Mouse (Mus musculus): Measurements from ENCODE around the gene Mroh2a. TPM values are rescaled to one million over a fixed set of nuclear protein-coding genes. Genes with fewer than 3 reads are reported as not detected.
A peak's percentile ranks its signal among the peaks of the same experiment; 100 is the strongest.

Gene Mroh2a
- polyA plus RNA-seq, 1 experiment from 2014 or later: 0.82 TPM

DNA sequence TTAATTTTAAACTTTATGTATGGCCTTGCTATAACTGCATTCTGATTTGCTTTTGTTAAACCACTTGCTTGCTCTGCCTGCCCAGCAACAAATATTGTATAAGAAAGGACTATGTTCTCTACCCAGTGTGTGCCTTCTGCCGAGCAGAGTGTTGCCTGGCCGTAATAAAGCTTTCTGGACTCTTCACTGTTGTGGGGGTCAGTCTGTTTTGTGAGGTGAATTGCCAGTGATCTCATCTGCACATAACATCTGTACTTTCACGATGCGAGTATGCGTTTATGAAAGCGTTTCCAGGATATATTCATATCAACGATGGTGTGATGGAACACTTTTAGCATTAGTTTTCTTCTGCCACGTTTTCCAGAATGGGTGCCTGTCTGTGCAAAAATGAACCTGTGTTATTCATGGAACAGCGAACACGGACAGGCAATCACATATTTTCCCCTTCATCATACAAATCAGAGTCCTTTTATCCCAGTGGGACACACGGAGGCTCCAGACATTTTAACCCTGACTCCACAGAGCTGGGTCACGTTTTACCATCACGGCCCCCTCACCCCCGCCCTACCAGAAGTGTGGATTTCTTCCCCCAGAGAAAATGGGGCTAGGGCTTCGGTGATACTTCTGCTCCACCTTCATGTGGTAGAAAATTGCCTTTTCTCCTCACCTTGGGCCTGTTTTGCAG lies 53.4 kb downstream of the Mroh2a start:
- H3K27me3 ChIP-seq (ENCODE audit: insufficient read depth, poor library complexity, severe bottlenecking): no peaks in the 10 kb centered on the region
- peaks cover 6% of the 10 kb centered on the region for H3K36me3 ChIP-seq
- no peak overlapping the region for H3K4me3 ChIP-seq
- WGBS: 72% methylated on average over 15 of the region's 15 CpGs
- no peak overlapping the region for H3K27ac ChIP-seq
- no peak for DNase-seq (ENCODE audit: low spot score)
- H3K9me3 ChIP-seq: peaks cover 34% of the 10 kb centered on the region
- H3K4me1 ChIP-seq: peaks cover 13% of the 10 kb centered on the region

DNA sequence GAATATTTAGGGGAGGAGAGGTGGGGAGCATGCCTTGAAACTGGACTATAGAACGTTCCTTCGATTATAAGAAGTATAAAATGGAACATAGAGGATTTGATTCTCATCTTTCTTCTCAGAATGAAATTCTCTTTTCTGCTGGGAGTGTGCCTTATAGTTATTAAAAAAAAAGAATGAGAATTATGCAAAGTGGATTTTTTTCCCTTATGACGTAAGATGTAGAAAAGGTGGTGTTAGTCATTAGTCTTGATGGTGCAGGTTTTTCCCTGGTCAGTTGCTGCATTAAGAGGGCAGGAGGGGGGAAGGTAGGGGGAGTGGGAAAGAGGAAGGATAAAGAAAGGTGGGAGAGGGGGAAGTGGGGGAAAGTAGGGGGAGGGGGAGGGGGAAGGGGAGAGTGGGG lies 55.5 kb downstream of the Mroh2a start:
- 56% methylated on average over 3 of the region's 3 CpGs for WGBS
- peaks cover 51% of the 10 kb centered on the region for H3K9me3 ChIP-seq
- H3K4me3 ChIP-seq: no peak overlapping the region
- no peaks in the 10 kb centered on the region for H3K27me3 ChIP-seq (ENCODE audit: insufficient read depth, poor library complexity, severe bottlenecking)
- no peaks in the 10 kb centered on the region for H3K36me3 ChIP-seq
- no peaks in the 10 kb centered on the region for H3K4me1 ChIP-seq
- DNase-seq (ENCODE audit: low spot score): no peak
- H3K27ac ChIP-seq: no peak overlapping the region

DNA sequence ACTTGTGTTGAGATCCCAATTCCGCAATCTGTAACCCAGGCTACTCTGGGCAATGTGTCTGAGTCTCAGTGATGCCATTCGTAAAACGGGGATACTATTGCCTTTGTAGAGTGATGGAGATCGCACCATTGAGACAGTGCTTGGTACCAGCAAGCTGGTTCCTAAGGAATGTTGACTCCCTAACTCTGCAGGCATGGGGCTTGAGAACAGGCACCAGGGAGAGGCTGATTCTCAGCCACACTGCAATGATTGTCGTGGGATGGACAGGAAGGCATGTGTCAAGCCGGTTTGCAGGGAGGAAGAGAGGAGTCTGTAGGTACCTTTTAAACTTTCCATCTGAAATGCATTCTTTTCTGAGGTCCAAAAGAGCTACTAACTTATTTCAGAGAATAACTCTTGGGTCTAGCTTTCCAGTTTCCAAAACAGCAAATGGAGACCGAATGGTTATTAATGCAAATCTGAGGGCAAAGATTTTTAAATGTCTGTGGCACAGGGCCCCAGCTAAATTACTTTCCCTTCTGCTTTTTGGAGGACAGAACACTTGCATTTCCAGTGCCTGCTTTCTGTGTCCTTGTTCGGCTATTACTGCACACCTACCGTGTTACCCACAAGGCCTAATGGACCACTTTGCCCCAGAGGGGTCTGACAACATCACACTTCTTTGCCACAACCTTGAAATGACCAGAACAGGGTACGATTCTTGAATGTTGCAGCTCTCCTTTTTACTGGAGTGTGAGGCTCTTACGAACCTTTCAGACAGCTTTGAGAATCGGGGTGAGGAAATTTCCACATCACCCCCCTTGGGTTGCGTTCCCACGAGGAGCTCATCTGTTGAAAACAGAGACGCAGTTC lies 56.8 kb downstream of the Mroh2a start:
- Histone ChIP-seq H3K4me3 (no peak overlapping the region), H3K27me3 (ENCODE audit: insufficient read depth, poor library complexity, severe bottlenecking) (no peaks in the 10 kb centered on the region), H3K4me1 (no peaks in the 10 kb centered on the region), H3K9me3 (peaks cover 57% of the 10 kb centered on the region), H3K36me3 (no peaks in the 10 kb centered on the region), H3K27ac (no peak overlapping the region)
- DNase-seq (ENCODE audit: low spot score): no peak
- WGBS: 74% methylated on average over 15 of the region's 15 CpGs

DNA sequence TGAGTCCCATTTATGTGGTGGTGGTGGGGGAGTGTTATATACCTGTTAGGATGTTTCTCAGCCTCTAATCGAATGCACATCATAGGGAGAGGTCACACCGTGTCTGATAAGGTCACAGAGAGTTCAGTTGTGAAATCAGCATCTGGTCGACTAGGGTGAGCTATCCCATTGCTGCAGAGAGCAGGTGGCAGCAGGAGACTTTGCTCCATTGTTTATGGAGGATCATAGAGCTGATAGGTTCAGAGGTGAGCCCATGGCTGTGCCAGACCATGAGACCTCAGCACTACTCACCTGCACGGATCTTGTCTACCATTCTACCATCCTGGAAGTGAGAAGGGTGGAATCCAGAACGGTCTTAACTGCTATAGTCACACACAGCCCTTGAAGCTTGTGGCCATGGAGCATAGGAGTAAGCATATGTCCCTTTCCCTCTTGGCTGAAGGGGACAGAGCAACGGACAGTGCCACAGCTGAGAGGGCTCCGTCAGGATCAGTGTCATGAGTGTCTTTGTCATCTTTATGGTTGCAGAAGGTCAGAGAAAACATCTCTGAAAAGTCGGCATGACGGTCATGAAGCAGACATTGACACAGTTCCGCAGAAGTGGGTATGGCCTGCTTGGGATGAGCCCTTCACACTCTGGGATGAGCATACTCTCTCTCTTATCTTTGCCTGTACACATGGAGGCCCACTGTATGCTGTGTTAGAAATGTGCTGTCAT lies 57.6 kb downstream of the Mroh2a start:
- 57% methylated on average over 10 of the region's 10 CpGs for WGBS
- peaks cover 59% of the 10 kb centered on the region for H3K9me3 ChIP-seq
- no peak overlapping the region for H3K4me3 ChIP-seq
- H3K27me3 ChIP-seq (ENCODE audit: insufficient read depth, poor library complexity, severe bottlenecking): no peaks in the 10 kb centered on the region
- H3K4me1 ChIP-seq: no peaks in the 10 kb centered on the region
- DNase-seq (ENCODE audit: low spot score): no peak
- H3K27ac ChIP-seq: no peak overlapping the region
- H3K36me3 ChIP-seq: no peaks in the 10 kb centered on the region

DNA sequence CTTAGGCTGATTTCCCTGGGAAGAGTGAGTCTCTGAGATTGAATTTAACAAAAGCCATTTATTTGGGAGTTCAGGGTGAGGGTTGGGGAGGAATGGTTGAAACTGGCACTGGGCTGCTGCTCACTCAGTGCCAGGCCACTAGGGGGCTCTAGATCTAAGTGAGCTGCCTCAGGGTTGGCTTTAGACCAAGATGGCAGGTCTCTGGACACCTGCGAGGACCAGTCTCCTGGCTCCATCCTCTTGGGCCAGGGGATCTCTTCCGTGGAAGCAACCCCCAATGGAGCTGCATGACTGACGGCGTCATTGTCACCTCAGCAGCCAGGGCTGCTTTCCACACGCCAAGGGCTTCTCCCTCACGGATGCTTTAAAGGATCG lies 58.1 kb downstream of the Mroh2a start:
- 56% methylated on average over 7 of the region's 7 CpGs for WGBS
- Histone ChIP-seq H3K27ac (no peak overlapping the region), H3K9me3 (peaks cover 65% of the 10 kb centered on the region), H3K36me3 (no peaks in the 10 kb centered on the region), H3K27me3 (ENCODE audit: insufficient read depth, poor library complexity, severe bottlenecking) (no peaks in the 10 kb centered on the region), H3K4me3 (no peak overlapping the region), H3K4me1 (no peaks in the 10 kb centered on the region)
- DNase-seq (ENCODE audit: low spot score): peak; percentile 89

DNA sequence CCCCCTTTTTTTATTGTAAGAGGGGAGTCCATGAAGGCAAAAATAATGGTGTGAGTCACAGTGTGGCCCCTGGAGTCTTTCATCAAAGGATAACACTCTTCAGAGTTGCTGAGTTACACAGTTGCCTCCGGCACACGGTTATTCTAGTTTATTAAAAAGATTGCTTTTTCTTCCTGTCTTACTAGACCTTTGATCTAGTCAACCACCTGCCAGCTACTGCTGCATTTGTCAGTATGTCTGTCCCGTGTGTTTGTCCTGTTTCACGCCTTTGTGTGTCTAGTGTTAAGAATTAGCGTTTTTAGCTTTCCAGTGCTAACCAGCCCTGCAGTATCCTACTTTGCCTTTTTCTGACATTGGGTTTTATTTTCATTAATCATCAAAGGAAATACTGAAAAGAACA lies 58.9 kb downstream of the Mroh2a start:
- H3K4me1 ChIP-seq: no peaks in the 10 kb centered on the region
- WGBS: 64% methylated on average over 5 of the region's 5 CpGs
- H3K36me3 ChIP-seq: no peaks in the 10 kb centered on the region
- H3K27me3 ChIP-seq (ENCODE audit: insufficient read depth, poor library complexity, severe bottlenecking): no peaks in the 10 kb centered on the region
- no peak for DNase-seq (ENCODE audit: low spot score)
- H3K27ac ChIP-seq: no peak overlapping the region
- H3K9me3 ChIP-seq: peaks cover 72% of the 10 kb centered on the region
- no peak overlapping the region for H3K4me3 ChIP-seq

DNA sequence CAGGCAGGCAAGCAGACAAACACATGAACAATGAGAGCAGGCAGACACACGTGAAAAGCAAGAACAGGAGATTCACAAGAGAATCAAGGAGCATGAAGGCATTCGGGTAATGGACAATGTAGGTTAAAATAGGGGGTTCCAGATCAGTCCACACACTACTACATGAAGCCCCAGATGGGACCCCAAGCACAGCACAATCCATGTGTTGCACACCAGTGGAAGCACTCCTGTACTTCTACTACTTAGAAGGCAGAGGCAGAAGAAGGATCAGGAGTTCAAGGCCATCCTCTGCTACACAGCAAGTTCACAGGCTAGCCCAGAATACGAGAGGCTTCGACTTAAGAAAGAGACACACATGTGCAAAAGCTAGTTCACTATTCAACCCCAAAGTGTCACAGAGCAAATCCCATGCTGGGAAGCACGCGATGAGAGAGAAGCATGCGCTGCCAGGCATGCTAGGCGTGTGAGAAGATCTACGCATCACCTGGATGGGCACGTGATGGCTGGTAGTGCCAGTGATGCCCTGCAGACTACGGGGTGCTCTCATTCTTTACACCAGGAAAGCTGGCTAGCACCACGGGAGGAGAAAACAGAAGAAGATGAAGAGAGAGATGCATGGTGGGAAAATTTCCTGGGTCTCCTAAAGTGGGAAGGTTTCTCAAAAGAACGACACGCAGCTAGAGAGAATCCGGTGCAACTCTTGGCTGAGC lies 59.5 kb downstream of the Mroh2a start:
- Histone ChIP-seq H3K36me3 (no peaks in the 10 kb centered on the region), H3K4me3 (no peak overlapping the region), H3K9me3 (peaks cover 76% of the 10 kb centered on the region), H3K27ac (no peak overlapping the region), H3K27me3 (ENCODE audit: insufficient read depth, poor library complexity, severe bottlenecking) (no peaks in the 10 kb centered on the region), H3K4me1 (no peaks in the 10 kb centered on the region)
- 78% methylated on average over 15 of the region's 15 CpGs for WGBS
- DNase-seq (ENCODE audit: low spot score): peak; percentile 88

DNA sequence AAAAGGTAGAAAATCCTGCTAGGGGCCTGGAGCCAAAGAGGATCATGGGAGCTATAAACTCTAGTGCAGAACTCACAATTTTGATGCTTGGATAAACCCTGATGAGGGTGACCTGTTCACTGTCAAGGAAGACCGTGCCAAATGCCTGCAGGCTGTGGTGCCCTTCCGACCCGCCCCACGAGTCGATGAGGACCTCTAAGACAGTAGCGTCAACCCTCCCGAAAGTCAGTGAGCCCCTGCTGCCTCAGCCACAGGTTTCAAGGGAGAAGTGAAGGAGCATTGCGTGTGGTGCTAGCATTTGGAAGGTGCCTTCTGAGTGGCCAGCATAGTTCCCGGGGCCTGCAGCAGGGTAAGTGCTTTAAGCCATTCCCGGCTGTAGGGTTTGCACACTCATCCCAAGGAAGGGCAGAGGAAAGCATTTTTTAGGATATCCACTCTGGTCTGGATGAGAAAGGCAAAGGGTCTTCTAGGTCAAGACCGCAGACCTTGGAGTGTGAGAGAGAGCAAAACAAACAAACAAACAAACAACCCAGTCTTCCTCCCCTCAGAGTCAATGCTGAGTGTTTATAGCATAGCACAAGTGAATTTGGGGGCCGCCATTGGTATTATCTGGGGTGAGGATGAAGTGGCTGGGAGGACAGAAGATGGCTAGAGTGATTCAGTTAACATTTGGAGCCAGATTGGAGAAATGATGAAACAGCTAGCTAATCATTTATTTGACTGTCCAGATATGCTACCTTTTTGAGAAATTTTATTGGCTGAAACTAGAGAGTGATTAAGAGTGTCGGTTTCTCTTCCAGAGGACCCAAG lies 60.3 kb downstream of the Mroh2a start:
- DNase-seq (ENCODE audit: low spot score): peak; percentile 88
- peaks cover 80% of the 10 kb centered on the region for H3K9me3 ChIP-seq

DNA sequence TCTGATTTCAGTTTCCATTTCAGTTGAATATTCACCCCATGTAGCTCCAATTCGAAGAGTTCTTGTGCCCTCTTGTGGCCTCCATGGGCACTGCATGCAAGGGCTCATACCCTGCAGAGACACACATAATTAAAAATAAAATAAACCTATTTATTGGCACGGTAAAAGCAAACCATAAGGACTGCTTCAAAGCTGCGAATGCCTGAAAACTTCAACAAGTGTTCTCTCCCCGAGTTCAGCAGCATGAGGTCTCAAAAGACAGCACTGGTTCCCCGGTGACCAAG lies 60.9 kb downstream of the Mroh2a start:
- no peaks in the 10 kb centered on the region for H3K36me3 ChIP-seq
- peaks cover 83% of the 10 kb centered on the region for H3K9me3 ChIP-seq
- H3K4me1 ChIP-seq: no peaks in the 10 kb centered on the region
- DNase-seq (ENCODE audit: low spot score): no peak
- WGBS: 27% methylated on average over 5 of the region's 5 CpGs
- no peaks in the 10 kb centered on the region for H3K27me3 ChIP-seq (ENCODE audit: insufficient read depth, poor library complexity, severe bottlenecking)
- no peak overlapping the region for H3K27ac ChIP-seq
- H3K4me3 ChIP-seq: no peak overlapping the region

More for the DNA sequence above, 60.3 kb downstream of the Mroh2a start:
- Histone ChIP-seq H3K27ac (no peak overlapping the region), H3K4me3 (no peak overlapping the region), H3K4me1 (no peaks in the 10 kb centered on the region), H3K27me3 (ENCODE audit: insufficient read depth, poor library complexity, severe bottlenecking) (no peaks in the 10 kb centered on the region), H3K36me3 (no peaks in the 10 kb centered on the region)
- WGBS: 67% methylated on average over 13 of the region's 13 CpGs

DNA sequence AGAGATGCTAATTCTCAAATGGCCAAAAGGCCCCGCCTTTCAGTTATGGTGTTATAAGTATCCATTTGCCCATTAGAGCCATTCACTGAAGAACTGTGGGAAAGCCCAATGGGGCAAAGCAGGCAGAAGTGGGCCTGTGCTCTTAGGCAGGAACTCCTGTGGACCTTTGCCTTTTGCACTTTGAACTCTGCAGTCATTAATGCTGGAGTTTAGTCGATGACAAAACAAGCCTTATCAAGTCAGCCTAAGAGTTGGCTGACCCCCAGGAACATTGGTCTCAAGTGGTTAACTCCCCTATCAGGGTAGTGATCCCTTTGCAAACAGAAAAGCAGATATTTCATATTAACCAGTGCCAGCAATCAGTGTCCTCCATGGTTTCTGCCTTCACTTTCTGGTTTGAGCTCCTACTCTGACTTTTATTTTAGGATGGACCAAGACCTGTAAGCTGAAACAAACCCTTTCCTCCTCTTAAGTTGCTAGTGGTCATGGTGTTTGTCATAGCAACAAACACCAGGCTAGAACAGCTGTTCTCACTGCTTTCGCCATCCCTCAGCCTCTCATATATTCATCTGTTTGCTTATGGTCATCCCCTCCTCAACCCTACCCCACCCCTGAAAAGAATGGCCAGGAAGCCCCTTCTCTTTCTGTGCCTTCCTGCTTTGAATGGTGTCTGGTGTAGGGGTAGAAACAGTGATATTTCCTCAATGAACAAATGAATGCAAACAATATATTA lies 61.4 kb downstream of the Mroh2a start:
- WGBS: 33% methylated on average over 3 of the region's 3 CpGs
- no peaks in the 10 kb centered on the region for H3K4me1 ChIP-seq
- H3K27ac ChIP-seq: no peak overlapping the region
- no peak for DNase-seq (ENCODE audit: low spot score)
- no peaks in the 10 kb centered on the region for H3K36me3 ChIP-seq
- H3K27me3 ChIP-seq (ENCODE audit: insufficient read depth, poor library complexity, severe bottlenecking): no peaks in the 10 kb centered on the region
- H3K9me3 ChIP-seq: peaks cover 79% of the 10 kb centered on the region
- H3K4me3 ChIP-seq: no peak overlapping the region

DNA sequence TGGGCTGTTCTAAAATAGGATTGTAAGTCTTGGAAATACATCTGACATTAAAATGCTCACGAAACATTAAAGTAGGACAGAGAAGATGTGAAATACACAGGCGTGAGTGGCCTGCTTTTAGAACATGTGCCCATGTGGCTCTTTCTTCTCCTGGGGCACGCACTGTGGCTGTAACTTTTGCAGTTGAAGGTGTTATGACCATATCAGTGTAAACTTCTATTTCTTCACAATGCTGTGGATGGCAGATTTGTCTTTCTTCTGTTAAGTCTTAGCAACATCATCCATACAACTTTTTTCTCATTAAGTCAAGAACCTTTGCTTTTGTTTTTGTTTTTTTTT lies 62.0 kb downstream of the Mroh2a start:
- H3K27me3 ChIP-seq (ENCODE audit: insufficient read depth, poor library complexity, severe bottlenecking): no peaks in the 10 kb centered on the region
- no peaks in the 10 kb centered on the region for H3K4me1 ChIP-seq
- H3K36me3 ChIP-seq: no peaks in the 10 kb centered on the region
- no peak overlapping the region for H3K27ac ChIP-seq
- H3K4me3 ChIP-seq: no peak overlapping the region
- 65% methylated on average over 3 of the region's 3 CpGs for WGBS
- peak; percentile 76 for DNase-seq (ENCODE audit: low spot score)
- peaks cover 73% of the 10 kb centered on the region for H3K9me3 ChIP-seq

DNA sequence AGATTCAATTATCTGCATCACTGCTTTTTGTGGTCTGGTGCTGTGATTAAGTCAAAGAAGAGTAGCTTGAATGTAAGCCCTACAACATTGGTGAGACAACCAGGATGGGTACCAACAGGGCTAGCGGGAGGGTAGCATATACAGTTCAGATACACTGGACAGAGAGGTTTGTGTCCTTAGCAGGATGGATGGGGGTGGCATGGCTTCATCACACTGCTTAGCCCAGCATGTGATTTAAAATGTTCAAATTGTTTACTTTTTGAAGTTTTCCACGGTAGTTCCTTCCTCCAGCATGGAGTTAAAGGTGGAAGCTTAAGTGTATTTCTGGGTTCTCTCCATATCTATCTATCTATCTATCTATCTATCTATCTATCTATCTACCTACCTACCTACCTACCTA lies 62.4 kb downstream of the Mroh2a start:
- peaks cover 69% of the 10 kb centered on the region for H3K9me3 ChIP-seq
- no peaks in the 10 kb centered on the region for H3K36me3 ChIP-seq
- H3K4me3 ChIP-seq: no peak overlapping the region
- no peaks in the 10 kb centered on the region for H3K27me3 ChIP-seq (ENCODE audit: insufficient read depth, poor library complexity, severe bottlenecking)
- H3K4me1 ChIP-seq: no peaks in the 10 kb centered on the region
- peak; percentile 75 for DNase-seq (ENCODE audit: low spot score)
- 42% methylated on average over 2 of the region's 2 CpGs for WGBS
- no peak overlapping the region for H3K27ac ChIP-seq

Measured in heart, embryonic 10.5 days (tissue).